Mouse (Mus musculus) gastrocnemius, adult 2 months (tissue): ENCODE results near the gene Adgrl1. TPM values are rescaled to one million over a fixed set of nuclear protein-coding genes. Genes with fewer than 3 reads are reported as not detected.

Experiments used
- DNase-seq: peaks from one replicate; pipeline ENCODE4 v3.0.0; 2022
- H3K27ac ChIP-seq: fragments of 200-600 bp; 2 replicates; pipeline ENCODE4 v1.8.1; 2022; ENCODE audit warnings: mild to moderate bottlenecking
- H3K4me3 ChIP-seq: fragments of 200-600 bp; 2 replicates; pipeline ENCODE4 v1.8.1; 2022; ENCODE audit warnings: mild to moderate bottlenecking, moderate library complexity
- CTCF ChIP-seq: fragments of 200-600 bp; IDR thresholded peaks from 2 replicates; pipeline ENCODE4 v1.8.1; 2022; ENCODE audit warnings: antibody characterized with exemption, mild to moderate bottlenecking, moderate library complexity
- intact Hi-C: fragments of 180-260 bp; cut with DNase I; formaldehyde crosslinking; loops from one replicate; pipeline ENCODE4 v1.15.1; 2025
- total RNA-seq, 2 experiments: library from RNA; stranded (reverse); gene quantifications; 2 replicates each; pipeline ENCODE4 v1.2.3; 2021

The Adgrl1 gene
- total RNA-seq, 2 experiments from 2014 or later, result 14.7 to 22.5 TPM

- H3K27ac ChIP-seq, result no peak overlapping the region
- H3K4me3 ChIP-seq, result no peak overlapping the region
- no peak for TF ChIP-seq CTCF
- intact Hi-C loops, result no loop called here
- DNase-seq, result no peak
These were observed 9.4 kb downstream of the Adgrl1 start for GRCm38 (mm10) chr8:83909311-83909710.

- no peak overlapping the region for H3K27ac ChIP-seq
- intact Hi-C loops, result no loop called here
- DNase-seq, result no peak
- H3K4me3 ChIP-seq, result no peak overlapping the region
- no peak for TF ChIP-seq CTCF
These were observed 12.2 kb downstream of the Adgrl1 start for GRCm38 (mm10) chr8:83911809-83912731.

GRCm38 (mm10) chr8:83914232-83914631 is 14.3 kb downstream of the Adgrl1 start:
- Histone ChIP-seq H3K27ac (no peak overlapping the region), H3K4me3 (no peak overlapping the region)
- intact Hi-C loops, result no loop called here
- no peak for DNase-seq
- no peak for TF ChIP-seq CTCF

- no peak overlapping the region for H3K4me3 ChIP-seq
- no peak overlapping the region for H3K27ac ChIP-seq
- intact Hi-C loops, result no loop called here
- no peak for DNase-seq
- no peak for TF ChIP-seq CTCF
These were observed 15.0 kb downstream of the Adgrl1 start for GRCm38 (mm10) chr8:83914860-83915259.

- intact Hi-C loops, result no loop called here
- TF ChIP-seq CTCF, result no peak
- DNase-seq, result peak; percentile 39
- H3K27ac ChIP-seq, result peak overlapping the region; percentile 31; the same call in 1 of the 2 replicates
- no peak overlapping the region for H3K4me3 ChIP-seq
These were observed 16.1 kb downstream of the Adgrl1 start for GRCm38 (mm10) chr8:83916015-83916414.

- no peak for DNase-seq
- no peak overlapping the region for H3K27ac ChIP-seq
- intact Hi-C loops, result no loop called here
- TF ChIP-seq CTCF, result no peak
- no peak overlapping the region for H3K4me3 ChIP-seq
These were observed 17.7 kb downstream of the Adgrl1 start for GRCm38 (mm10) chr8:83917566-83917965.

GRCm38 (mm10) chr8:83921558-83921957 is 21.7 kb downstream of the Adgrl1 start:
- DNase-seq, result peak; percentile 79
- peak; percentile 91 for TF ChIP-seq CTCF
- intact Hi-C loops, result no loop called here
- no peak overlapping the region for H3K27ac ChIP-seq
- H3K4me3 ChIP-seq, result no peak overlapping the region

GRCm38 (mm10) chr8:83922727-83923126 is 22.8 kb downstream of the Adgrl1 start:
- intact Hi-C loops, result loop anchor here (1.0 kb wide), 1 partner anchor 139 kb away; no protein-coding TSS in a partner anchor
- no peak for TF ChIP-seq CTCF
- no peak overlapping the region for H3K27ac ChIP-seq

GRCm38 (mm10) chr8:83924585-83924984 is 24.7 kb downstream of the Adgrl1 start:
- Histone ChIP-seq H3K27ac (no peak overlapping the region), H3K4me3 (no peak overlapping the region)
- TF ChIP-seq CTCF, result no peak
- intact Hi-C loops, result no loop called here
- no peak for DNase-seq

More at GRCm38 (mm10) chr8:83922727-83923126, 22.8 kb downstream of the Adgrl1 start:
- peak; percentile 12 for DNase-seq
- no peak overlapping the region for H3K4me3 ChIP-seq

GRCm38 (mm10) chr8:83926266-83926665 is 26.4 kb downstream of the Adgrl1 start:
- Histone ChIP-seq H3K4me3 (no peak overlapping the region), H3K27ac (no peak overlapping the region)
- intact Hi-C loops, result no loop called here
- no peak for TF ChIP-seq CTCF
- DNase-seq, result peak; percentile 21

GRCm38 (mm10) chr8:83934222-83934621 is 34.3 kb downstream of the Adgrl1 start:
- no peak for TF ChIP-seq CTCF
- H3K27ac ChIP-seq, result no peak overlapping the region
- no peak for DNase-seq
- intact Hi-C loops, result no loop called here
- H3K4me3 ChIP-seq, result no peak overlapping the region

- Histone ChIP-seq H3K4me3 (no peak overlapping the region), H3K27ac (no peak overlapping the region)
- no peak for TF ChIP-seq CTCF
- intact Hi-C loops, result no loop called here
- no peak for DNase-seq
These were observed 35.1 kb downstream of the Adgrl1 start for GRCm38 (mm10) chr8:83934994-83935393.

- no peak for TF ChIP-seq CTCF
- H3K4me3 ChIP-seq, result no peak overlapping the region
- DNase-seq, result no peak
- intact Hi-C loops, result no loop called here
- no peak overlapping the region for H3K27ac ChIP-seq
These were observed 35.5 kb downstream of the Adgrl1 start for GRCm38 (mm10) chr8:83935435-83935834.

GRCm38 (mm10) chr8:83937645-83938044 is 37.7 kb downstream of the Adgrl1 start:
- intact Hi-C loops, result no loop called here
- no peak overlapping the region for H3K27ac ChIP-seq
- no peak for TF ChIP-seq CTCF
- H3K4me3 ChIP-seq, result no peak overlapping the region
- DNase-seq, result no peak
